Mouse (Mus musculus) liver, adult 2 months (tissue): ENCODE data around the gene Unk. TPM values are rescaled to one million over a fixed set of nuclear protein-coding genes. Genes with fewer than 3 reads are reported as not detected.
"Not testable (repeated sequence)": the region's sequence is repeated elsewhere in the genome, so short reads cannot be mapped to it uniquely, and the experiment has no call there.

Experiments used
- DNase-seq: peaks from one replicate; pipeline ENCODE4 v3.0.0-alpha.2; 2011; ENCODE audit warnings: low read depth, low spot score; ENCODE audit errors: extremely low read depth
- H3K27ac ChIP-seq: fragments of 200-500 bp; replicated peaks from 2 replicates; pipeline ENCODE4 v1.5.1; 2012; ENCODE audit warnings: low read depth, mild to moderate bottlenecking, control low read depth, inconsistent platforms, low read length; ENCODE audit not compliant: insufficient read depth
- H3K27me3 ChIP-seq: fragments of 200-500 bp; 2 replicates; pipeline ENCODE4 v1.6.1; 2012; ENCODE audit warnings: mild to moderate bottlenecking, moderate library complexity, low read length, inconsistent platforms; ENCODE audit not compliant: control insufficient read depth, insufficient read depth
- H3K36me3 ChIP-seq: fragments of 200-500 bp; 2 replicates; pipeline ENCODE4 v1.6.1; 2012; ENCODE audit warnings: low read length, inconsistent platforms; ENCODE audit not compliant: control insufficient read depth, insufficient read depth
- H3K4me1 ChIP-seq: fragments of 200-500 bp; 2 replicates; pipeline ENCODE4 v1.6.1; 2011; ENCODE audit warnings: low read length; ENCODE audit not compliant: control insufficient read depth, insufficient read depth
- H3K4me3 ChIP-seq: fragments of 200-500 bp; 2 replicates; pipeline ENCODE4 v1.5.1; 2011; ENCODE audit warnings: low read depth, mild to moderate bottlenecking, control low read depth, low read length, moderate library complexity; ENCODE audit not compliant: insufficient read depth
- H3K79me2 ChIP-seq: fragments of 200-500 bp; 2 replicates; pipeline ENCODE4 v1.6.1; 2012; ENCODE audit warnings: inconsistent platforms, mild to moderate bottlenecking, low read length, moderate library complexity; ENCODE audit not compliant: control insufficient read depth, insufficient read depth
- H3K9ac ChIP-seq: fragments of 200-500 bp; 2 replicates; pipeline ENCODE4 v1.6.1; 2012; ENCODE audit warnings: low read depth, mild to moderate bottlenecking, control low read depth, inconsistent platforms, low read length
- CTCF ChIP-seq: fragments of 200-500 bp; IDR thresholded peaks from 2 replicates; pipeline ENCODE4 v1.5.1; 2011; ENCODE audit warnings: low read depth, low read length, control low read depth
- POLR2A ChIP-seq: fragments of 200-500 bp; IDR thresholded peaks from 2 replicates; pipeline ENCODE4 v1.6.1; 2011; ENCODE audit warnings: low read length, control low read depth; ENCODE audit not compliant: insufficient read depth; ENCODE audit errors: extremely low read depth
- WGBS: fragments of 180-500 bp; shearing (Covaris S2); methylation state at CpG from one replicate; pipeline ENCODE4 v1.1.7; 2018; 5-methylcytosine and 5-hydroxymethylcytosine counted together
- polyA plus RNA-seq: library from polyadenylated mRNA; depleted of rRNA; stranded (reverse); fragments of >200 nt; gene quantifications from 2 replicates; pipeline ENCODE4 v1.2.3, GENCODE M21; 2012
- total RNA-seq: library from RNA; depleted of rRNA; stranded (reverse); fragments of >200 nt; gene quantifications from 2 replicates; pipeline ENCODE4 v1.2.3, GENCODE M21; 2014

Unk gene
- total and polyA plus RNA-seq, 2 experiments, result 4.3 to 13.8 TPM

- WGBS, result 27% methylated on average over 11 of the region's 11 CpGs
- Histone ChIP-seq H3K27me3 (no peaks in the 10 kb centered on the region), H3K4me1 (peaks cover 22% of the 10 kb centered on the region), H3K4me3 (no peak overlapping the region; the same call in 1 of the 2 replicates), H3K9ac (peak overlapping the region; percentile 68), H3K27ac (peak overlapping the region; percentile 99), H3K36me3 (peaks cover under 1% of the 10 kb centered on the region; the same call in 1 of the 2 replicates), H3K79me2 (peaks cover 6% of the 10 kb centered on the region; the same call in 1 of the 2 replicates)
- peak; percentile 72 for DNase-seq
- TF ChIP-seq POLR2A (no peak), CTCF (no peak)
These were observed 58.7 kb downstream of the Unk start for GRCm38 (mm10) chr11:116088741-116089394.

- H3K4me3 ChIP-seq, result no peak overlapping the region
- H3K27me3 ChIP-seq, result no peaks in the 10 kb centered on the region
- TF ChIP-seq POLR2A (no peak), CTCF (no peak)
- peak overlapping the region; percentile 82 for H3K27ac ChIP-seq
- WGBS, result 91% methylated on average over 6 of the region's 6 CpGs
- H3K79me2 ChIP-seq, result peaks cover 3% of the 10 kb centered on the region; the same call in 1 of the 2 replicates
- peak overlapping the region; percentile 32; the same call in 1 of the 2 replicates for H3K9ac ChIP-seq
- no peaks in the 10 kb centered on the region for H3K36me3 ChIP-seq
- DNase-seq, result no peak
- H3K4me1 ChIP-seq, result peaks cover 24% of the 10 kb centered on the region
These were observed 59.4 kb downstream of the Unk start for GRCm38 (mm10) chr11:116089545-116089944.

DNA sequence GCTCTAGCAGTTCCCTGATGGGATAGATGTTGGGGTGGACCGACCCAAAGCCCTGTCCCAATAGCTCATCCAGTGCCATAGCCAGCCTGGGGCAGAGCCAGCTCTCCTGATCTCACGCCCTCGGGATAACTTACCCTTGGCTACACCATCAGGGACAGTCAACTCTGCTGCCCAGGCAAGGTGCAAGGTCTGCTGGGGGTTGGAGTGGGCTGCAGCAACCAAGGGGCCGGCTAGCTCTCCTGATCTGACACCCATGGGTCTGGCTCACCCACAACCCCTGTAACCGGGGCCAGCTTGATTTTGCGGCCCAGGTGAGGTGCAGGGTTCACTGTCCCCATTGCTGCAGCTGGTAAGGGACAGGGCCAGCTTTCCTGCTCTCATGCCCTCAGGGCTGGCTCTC, 61.5 kb downstream of the Unk start:
- WGBS, result 24% methylated on average over 6 of the region's 6 CpGs
- Histone ChIP-seq H3K27ac (peak overlapping the region; percentile 72), H3K9ac (no peak overlapping the region), H3K27me3 (no peaks in the 10 kb centered on the region), H3K4me1 (peaks cover 25% of the 10 kb centered on the region), H3K4me3 (no peak overlapping the region), H3K36me3 (no peaks in the 10 kb centered on the region), H3K79me2 (no peaks in the 10 kb centered on the region)
- DNase-seq, result peak; percentile 92
- TF ChIP-seq POLR2A (no peak), CTCF (no peak)

DNA sequence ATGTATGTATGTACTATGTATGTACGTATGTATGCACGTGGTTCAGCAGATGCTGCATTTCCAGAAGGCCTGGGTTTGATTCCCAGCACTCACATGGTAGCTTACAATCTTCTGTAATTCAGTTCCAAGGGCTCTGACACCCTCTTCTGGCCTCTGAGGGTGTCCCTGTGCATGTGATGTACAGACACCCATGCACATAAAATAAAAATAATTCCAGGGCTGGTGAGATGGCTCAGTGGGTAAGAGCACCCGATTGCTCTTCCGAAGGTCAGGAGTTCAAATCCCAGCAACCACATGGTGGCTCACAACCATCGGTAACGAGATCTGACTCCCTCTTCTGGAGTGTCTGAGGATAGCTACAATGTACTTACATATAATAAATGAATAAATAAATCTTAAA, 62.8 kb downstream of the Unk start:
- H3K27me3 ChIP-seq, H3K27ac ChIP-seq, DNase-seq, H3K4me3 ChIP-seq, H3K9ac ChIP-seq, H3K79me2 ChIP-seq, H3K36me3 ChIP-seq: not testable (repeated sequence)
- peaks cover 22% of the 10 kb centered on the region for H3K4me1 ChIP-seq
- WGBS, result 89% methylated on average over 6 of the region's 6 CpGs

DNA sequence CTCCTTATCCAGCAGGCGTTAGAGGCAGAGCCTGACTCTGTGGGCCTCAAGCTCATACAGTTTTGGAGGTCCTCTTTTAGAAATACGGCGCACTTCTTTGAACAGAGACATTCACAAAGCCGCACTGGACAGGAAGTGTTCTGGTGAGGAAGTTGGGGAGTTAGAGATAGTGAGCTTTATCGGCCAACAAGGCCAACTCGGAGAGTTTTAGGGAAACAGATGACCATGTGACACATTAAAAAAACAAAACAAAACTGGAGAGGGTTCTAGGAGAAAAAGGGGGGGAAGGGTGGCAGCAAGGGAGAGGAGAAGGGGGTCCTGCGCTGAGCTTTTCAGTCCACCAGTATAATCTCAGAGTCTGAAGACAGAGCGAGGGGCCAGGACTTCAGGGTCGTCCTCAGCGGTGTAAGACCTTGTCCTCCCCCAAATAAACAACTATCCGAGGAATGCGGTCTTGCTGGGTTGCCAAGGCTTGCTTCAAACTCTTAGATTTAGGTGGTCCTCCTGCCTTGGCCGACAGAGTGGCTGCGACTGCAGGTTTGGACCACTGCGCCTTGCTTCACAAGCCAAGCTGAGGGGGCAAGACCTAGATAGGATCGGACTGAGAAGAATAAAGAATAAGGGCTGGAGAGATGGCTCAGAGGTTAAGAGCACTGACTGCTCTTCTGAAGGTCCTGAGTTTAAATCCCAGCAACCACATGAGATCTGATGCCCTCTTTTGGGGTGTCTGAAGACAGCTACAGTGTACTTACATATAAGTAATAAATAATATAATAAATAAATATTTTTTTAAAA, 63.8 kb downstream of the Unk start:
- Histone ChIP-seq H3K9ac (no peak overlapping the region), H3K27me3 (no peaks in the 10 kb centered on the region), H3K4me3 (no peak overlapping the region), H3K4me1 (peaks cover 22% of the 10 kb centered on the region), H3K79me2 (no peaks in the 10 kb centered on the region), H3K27ac (peak overlapping the region; percentile 55), H3K36me3 (no peaks in the 10 kb centered on the region)
- no peak for TF ChIP-seq POLR2A
- no peak for TF ChIP-seq CTCF
- 58% methylated on average over 16 of the region's 16 CpGs for WGBS
- DNase-seq, result peak; percentile 49

GRCm38 (mm10) chr11:116095573-116095972, 65.5 kb downstream of the Unk start:
- Histone ChIP-seq H3K4me3 (no peak overlapping the region), H3K27me3 (no peaks in the 10 kb centered on the region), H3K27ac (peak overlapping the region; percentile 89), H3K79me2 (no peaks in the 10 kb centered on the region), H3K9ac (no peak overlapping the region), H3K36me3 (no peaks in the 10 kb centered on the region), H3K4me1 (peaks cover 21% of the 10 kb centered on the region)
- 1% methylated on average over 3 of the region's 3 CpGs for WGBS
- TF ChIP-seq POLR2A (no peak), CTCF (no peak)
- peak; percentile 90 for DNase-seq
